Mouse (Mus musculus) retina, embryonic 14.5 days (tissue): ENCODE measurements around the gene Cdc123.

Experiments used
- DNase-seq: peaks from one replicate; pipeline ENCODE4 v3.0.0-alpha.2; 2015; ENCODE audit warnings: low spot score

Cdc123 gene

DNA sequence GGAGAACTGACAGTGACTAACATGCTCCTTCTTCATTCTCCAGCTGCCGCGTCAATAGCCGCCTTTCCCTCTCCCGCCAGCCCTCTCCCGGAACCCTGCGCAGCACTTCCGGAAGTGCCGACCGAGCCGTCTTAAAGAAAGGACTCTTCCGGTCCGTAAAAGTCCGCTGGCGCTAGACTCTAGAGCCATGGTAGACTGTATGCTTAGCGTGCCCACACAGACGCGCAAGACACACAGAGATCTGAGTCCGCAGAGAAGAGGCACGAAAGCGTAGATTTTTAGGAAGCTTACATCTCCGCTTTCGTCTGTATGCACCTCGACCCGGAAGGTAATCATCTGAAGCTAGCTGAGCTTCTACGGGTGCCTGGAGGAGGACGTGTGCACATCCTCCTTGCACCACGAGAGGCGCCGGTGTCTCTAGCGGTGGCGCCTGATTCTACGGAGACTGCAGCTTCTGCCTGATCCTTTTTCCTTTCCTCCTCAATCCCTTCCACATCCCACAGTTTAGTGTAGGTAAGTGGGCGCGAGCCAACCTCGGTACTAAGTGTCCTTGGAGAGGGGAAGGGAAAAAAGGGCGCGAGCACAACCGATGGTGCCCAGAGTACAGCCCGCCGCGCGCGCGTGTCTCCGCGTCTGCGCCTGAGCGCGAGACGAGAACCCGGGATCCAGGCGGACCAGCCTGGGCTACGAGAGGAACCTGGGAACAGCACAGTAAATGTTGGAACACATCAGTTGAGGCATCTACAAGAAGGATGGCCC, at the start of gene Cdc123, which contains the start of gene Nudt5:
Gene Cdc123, minus strand, starts transcription at position 292 of the 759 bp plus-strand sequence.
Gene Nudt5, plus strand, starts transcription at position 147 of the 759 bp plus-strand sequence.
- DNase-seq = peak; percentile 94

DNA sequence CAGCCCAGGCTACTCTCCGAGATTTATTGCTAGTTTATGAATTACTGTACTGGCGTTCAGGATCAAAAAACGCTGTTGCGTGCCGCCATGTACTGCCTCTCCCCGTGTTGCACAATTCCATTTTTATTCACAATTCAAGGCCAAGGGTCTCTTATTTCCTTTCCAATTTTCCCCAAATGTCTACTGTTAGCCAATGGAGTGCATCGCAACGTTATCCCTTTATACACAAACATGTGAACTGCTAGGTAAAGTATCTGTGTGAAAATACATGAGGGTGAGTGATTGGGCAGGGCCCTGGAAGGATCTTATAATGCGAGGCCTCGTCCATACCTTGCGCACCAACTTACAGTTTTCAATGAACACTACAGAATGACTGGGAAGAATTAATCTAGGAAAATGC, 49.3 kb upstream of the Cdc123 start:
- DNase-seq = no peak

DNA sequence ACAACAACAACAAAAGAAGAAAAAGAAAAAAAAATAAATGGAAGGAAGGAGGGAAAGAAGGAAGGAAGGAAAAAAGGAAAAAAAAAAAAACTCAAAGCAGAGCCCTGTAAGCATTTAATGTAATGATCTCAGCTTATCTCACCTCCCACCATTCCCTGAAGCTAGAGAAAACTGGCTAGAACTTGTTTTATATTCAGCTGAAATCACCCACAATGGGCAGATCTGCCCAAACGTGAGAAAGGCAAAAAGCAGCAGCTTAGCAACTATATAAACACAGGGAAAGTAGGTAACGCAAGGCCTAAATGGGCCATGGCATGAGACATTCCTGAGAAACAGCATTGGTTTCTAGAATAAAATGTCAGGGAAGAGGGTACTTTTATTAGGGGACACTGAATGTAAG, 44.4 kb upstream of the Cdc123 start:
- DNase-seq = no peak

DNA sequence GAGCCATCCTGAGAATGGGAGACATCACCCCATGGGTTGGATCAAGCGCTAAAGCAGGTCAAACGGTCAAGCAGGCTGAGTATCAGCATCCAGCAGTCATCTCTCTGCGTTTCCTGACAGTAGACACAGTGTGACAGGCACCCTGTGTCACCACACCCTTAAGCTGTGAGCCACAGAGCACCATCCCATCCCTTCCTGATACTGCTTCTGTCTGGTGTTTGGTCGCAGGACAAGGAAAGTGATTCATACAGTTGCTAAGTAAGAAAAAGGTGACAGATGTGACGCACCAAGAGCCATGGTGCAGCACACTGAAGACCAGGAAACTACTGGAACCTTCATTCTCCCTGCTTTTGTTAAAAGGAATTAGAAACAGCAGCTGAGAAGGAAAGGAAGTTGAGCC, 43.9 kb upstream of the Cdc123 start:
- DNase-seq = no peak

DNA sequence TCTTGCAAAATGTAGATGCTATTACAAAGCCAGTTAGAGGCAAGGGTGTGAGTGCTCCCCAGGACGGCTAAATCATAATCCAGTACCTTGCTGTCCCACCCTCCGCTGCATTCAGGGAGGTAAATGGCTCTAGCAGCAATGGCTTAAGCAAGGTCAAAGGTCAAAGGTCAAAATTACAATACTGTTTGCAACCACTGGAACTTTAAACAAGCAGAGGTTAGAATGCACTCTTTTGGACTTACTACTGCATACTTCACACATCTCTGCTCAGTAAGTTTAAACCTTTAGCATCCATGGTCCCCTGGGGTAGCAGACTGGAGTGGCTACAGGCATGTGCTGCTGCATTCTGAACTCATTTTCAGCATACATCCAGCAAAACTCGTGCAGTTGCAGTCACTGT, 32.5 kb upstream of the Cdc123 start:
- DNase-seq = no peak

DNA sequence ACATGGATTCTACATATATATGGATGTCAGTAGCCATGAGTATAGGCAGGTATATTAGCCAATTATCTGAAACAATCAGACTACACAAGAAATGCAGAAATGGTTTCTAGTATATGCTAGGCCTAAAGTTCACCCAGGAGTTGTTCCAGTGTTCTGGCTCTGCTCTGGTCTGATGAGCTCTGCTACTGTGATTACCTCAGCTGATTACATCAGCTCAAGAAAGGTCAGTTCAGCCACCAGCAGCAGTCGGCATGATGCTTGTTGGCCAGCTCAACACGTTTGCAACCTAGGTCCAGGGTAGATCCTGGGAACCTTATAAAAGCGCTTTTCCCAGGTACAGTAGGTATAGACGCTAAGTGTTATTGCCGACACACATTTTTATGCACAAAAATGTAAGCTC, 24.8 kb upstream of the Cdc123 start:
- DNase-seq = no peak

DNA sequence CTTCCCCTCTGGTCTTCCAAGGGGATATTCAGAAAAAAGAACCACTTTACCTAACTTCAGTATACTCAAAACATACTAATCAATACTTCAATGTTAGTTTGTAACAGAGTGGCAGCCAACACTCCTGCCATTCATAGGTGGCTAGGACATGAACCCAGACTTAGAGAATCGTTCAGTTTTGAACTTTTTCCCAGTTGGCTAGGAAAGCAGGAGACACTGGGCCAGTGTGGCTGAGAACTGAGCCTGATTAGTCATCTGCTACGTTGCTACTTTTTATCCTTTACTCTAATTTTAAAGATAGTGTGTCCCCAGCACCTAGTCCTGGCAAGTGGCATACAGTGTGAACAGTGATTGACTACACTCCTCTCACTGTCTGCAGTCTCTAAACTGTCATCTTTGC, 22.7 kb upstream of the Cdc123 start:
- DNase-seq = no peak

DNA sequence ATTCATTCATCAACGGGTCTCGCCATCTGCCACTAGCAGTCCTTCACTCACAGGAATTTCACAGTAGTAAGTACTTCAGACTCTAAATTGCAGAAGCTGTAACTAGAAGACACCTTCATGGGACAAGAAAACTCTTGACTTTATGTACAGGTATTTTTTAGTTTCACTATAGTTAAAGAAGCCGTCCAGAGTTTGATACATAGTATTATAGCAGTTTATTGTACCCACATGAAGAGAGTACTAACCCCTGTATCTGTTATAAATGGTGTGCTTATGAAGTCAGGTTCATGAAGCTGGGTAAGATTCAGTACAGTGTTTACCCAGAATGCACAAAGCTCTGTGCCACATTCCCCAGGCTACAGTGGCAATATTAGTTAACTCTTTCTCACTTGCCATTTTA, 17.9 kb upstream of the Cdc123 start, which contains the start of gene Gm13199:
Gene Gm13199, minus strand, starts transcription at position 101 of the 400 bp plus-strand sequence.
- no peak for DNase-seq

DNA sequence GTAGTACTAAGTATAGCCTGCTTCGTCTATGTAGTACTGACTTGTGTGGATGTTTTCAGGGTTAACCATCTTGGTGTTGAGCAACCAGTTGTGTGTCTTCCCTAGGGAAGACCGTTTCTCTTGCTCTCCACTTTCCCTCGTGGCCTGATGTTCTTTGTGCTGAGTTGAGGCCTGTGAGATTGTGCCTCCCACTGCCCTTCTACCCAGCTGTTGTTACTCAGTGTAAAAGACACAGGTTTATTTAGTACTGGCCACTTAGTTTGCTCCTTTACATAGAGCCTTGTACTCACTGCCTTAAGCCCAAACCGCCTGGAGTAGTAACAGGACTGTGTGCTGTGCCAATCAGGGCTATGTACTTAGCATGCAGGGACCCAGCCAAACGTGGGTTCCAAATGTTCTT, 6.9 kb upstream of the Cdc123 start:
- no peak for DNase-seq

DNA sequence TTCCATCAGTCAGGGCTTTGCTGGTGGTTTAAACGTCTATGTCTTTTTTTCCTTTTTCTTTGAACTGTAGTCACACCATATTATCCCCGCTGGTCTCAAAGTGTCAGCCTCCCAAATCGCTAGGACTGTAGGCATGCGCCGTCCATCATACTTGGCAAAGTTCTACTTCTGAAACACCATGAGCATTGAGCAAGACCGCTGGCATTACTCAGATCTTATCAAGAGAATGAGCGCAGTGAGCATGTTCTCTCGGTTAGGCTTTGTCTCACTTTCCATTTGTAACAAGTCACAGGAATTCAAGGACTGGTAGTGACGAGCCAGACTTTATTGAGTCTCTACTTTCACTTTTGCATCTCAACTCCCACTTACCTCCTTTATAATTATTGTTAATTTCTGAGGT, 6.2 kb upstream of the Cdc123 start:
- DNase-seq = no peak

DNA sequence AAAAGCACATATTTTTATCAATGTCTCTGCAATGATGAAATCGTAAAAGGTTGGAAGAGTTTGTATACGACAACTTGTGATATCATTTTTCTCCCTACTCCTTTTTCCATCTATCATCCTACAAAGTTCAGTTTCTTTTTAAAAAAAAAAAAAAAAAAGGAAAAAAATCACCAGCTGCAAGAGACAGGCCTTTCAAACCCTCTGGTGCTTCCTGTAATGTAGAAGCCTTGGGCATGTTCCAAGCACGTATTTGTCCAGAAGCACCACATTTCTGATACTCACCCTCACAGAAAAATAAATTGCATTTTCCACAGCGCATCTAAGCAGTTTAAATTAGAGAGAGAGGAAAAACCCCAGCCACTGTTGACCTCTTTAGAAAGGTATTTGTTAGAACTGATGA, 862 bp upstream of the Cdc123 start:
- DNase-seq = no peak

DNA sequence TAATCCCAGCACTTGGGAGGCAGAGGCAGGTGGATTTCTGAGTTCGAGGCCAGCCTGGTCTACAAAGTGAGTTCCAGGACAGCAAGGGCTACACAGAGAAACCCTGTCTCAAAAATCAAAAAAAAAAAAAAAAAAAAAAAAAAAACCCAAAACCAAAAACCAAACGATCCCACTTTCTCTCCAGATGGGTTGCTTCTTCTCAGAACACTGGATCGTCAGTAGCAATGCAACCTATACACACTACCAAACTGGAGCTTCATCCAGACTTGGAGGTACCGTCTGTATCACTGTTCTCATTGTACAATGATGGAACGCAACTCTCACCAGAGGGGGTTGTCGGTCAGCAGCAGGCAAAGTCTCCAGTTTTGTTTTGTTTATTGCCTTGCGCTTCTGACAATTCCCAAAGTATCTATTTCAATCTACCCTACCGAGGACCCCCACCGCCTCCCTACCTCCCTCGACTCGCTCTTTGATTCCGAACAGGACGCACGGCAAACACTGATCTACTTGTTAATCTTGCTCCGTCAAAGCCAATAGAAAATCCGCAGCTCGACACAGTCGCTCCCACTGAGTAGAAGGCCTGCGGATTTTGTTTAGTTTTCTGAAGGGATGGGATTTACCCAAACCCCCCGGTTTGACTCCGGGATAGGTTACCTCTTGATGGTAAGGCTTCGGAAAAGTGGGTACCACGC, 637 bp downstream of the Cdc123 start:
- no peak for DNase-seq

DNA sequence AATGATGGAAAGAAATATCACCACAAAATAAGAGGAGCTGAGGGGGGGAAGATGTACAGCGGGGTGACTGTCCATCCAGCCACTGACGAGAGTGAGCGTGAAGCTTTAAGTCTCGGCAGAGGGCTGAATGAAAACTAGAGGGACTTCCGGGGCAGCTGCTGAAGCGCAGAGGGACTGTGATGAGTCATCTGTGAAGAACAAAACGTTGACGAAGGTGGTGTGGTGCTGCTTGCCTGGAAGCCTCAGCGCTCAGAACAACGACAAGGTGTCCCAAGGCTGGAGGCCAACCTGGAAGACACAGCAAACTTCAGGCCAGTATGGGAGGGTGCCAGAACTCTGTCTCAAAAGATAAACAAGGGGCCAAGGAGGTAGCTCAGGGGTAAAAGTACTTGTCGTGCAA, 4.1 kb downstream of the Cdc123 start:
- DNase-seq = no peak

DNA sequence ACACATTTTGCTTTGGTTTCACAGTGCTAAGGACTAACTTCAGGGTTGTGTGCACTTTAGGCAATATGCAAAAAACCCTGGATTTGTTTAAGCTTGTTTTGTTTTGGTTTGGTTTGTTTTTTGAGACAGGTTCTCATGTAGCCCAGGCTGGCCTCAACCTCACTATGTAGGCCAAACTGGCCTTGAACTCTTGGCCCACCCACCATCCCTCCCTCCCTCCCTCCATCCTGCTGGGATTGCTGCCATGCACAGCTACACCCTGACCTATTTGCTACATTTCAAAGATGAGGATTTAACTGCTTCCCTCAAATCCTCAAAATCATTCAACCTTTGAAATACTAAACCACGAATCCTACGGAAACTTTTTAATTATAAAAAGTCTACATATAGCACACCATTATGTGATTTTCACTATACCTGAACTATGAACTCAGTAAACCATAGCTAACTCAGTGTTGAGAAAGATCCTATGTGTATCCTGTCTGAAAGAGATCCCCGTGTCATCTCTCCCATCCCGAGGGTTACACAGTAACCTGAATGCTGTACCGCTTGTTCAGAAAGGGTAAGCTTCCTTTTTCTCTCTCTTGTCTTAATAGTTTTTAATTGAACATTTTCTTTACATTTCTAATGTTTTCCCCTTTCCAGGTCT, 19.6 kb downstream of the Cdc123 start:
- no peak for DNase-seq

DNA sequence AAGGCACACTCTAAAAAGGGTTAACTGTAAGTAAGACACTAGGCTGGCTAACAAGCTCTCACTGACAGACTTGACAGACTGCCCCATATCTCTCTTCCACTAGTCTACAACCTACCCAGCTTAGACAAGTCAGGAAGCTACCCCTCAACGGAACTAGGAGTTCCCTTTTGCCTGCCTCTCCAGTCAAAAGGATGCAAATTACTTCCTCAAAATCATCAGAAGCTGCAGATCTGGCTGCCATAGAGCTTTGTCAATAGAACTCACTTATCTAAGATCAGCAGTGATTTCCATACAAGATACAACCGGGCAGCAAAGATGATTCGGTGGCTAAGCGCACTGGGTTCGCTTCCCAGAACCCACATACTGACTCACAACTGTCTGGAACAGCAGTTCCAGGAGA, 20.3 kb downstream of the Cdc123 start:
- DNase-seq = no peak

DNA sequence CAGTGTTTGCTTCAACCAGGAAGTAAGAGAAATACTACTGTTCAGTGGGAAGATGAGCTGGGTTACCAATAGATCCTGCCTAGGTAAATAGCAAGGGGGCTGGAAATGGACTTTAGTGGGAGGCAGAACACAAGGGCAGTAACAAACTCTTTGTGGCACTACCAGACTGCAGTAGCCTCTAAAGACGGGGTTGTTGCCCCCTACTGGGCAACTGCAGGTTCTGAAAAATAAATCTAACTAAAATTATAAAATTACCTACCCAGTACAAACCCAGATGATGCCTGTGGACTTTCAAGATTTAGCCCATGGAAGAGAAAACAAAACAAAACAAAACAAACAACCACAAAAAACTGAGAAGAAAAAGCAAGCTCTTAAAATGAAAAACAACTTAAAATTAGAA, 20.8 kb downstream of the Cdc123 start:
- DNase-seq = peak; percentile 45

DNA sequence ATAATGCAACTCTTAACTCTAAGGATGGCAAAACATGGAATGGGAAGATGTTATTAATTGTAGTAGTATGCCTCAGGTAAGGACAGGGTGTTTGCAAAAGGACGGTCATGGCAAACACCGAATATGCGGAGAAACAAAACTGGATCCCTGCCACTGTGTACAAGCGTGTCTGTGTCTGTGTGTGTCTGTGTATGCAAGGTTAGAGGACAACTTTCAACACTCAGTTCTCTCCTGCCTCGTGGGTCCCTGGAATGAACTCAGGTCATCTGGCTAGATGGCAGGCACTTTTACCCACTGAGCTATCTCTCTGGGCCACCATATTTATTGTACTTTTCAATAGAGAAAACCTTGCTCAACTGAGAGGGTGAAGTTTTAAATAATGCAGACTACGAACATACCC, 22.5 kb downstream of the Cdc123 start:
- no peak for DNase-seq

DNA sequence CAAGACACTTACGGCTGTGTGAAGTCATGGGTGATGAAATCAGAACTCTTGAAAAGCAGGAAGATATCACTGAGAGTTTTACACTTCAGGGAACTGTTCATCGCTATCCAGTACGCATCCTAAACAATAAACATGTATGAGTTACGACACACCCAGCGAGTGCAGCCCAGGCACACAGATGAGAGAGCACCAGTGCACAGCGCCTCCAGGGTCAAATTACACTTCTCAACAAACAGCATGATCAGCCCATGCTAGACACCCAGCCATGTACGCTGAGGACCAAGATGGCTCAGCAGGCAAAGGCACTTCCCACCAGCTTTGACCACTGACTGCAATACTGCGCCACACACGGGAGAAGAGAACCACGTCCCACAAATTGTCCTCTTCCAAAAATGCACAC, 23.7 kb downstream of the Cdc123 start:
- no peak for DNase-seq

DNA sequence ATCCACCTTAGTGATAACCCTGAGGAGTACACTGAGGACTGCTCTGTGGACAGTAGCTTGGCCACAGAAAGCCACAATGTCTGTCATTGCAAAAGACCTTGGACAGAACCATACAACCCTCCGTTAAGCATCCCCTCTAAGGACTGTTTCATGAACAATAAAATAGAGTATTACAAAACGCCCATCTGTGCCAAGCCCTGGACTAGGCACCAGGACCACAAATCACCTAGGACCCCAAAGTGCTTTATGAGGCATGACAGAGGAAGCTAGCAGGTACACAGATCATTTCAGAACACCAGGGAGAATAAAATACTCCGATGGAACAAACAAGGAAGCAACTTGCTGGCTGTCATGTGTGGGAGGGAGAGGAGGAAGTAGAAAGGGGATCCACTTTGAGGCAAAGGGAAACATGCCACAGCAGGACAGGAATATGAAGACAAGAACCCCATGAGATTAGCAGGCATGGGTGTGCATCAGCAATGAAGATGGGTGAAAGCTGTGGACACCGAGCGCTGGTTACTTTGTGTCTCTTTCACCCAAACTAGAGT, 33.7 kb downstream of the Cdc123 start:
- no peak for DNase-seq

DNA sequence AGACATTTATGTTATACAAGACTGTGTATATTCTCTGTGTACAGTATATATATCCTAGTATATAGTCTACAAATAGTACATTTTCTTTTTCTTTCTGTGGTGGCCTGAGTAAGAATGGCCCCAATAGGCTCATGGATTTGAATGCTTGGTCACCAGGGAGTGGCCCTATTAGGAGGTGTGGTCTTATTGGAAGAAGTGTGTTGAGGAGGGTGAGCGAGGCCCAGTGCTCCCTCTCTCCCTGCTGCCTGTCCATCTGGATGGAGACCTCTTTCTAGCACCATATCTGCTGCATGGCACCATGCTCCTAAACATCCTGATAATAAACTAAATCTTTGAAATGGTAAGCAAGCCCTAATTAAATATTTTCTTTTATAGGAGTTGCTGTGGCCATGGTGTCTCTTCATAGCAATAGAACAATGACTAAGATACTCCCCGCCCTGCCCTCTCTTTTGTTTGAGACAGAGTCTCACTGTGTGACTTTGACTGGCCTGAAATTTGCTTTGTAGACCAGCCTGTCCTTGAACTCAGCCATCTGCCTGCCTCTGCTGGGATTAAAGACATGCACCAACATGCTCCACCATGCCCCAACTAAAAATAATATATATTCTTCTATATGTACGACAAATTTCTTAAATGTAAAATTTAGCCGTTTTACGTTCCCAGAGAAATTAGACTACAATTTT, 34.8 kb downstream of the Cdc123 start:
- no peak for DNase-seq

DNA sequence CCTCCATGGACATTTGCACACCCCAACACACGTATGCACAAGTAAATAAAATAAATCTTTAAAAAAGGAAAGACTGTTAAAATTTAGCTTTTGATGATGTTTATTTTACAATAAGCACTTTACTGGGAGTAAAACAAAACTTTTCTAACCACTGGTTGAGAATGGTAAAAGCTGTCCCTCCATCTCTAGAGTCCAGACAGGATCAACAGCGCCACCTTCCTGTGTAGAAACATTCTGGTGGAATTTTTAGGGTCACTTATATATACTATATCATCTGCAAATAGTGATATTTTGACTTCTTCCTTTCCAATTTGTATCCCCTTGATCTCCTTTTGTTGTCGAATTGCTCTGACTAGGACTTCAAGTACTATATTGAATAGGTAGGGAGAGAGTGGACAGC, 38.8 kb downstream of the Cdc123 start:
- DNase-seq = peak; percentile 63

DNA sequence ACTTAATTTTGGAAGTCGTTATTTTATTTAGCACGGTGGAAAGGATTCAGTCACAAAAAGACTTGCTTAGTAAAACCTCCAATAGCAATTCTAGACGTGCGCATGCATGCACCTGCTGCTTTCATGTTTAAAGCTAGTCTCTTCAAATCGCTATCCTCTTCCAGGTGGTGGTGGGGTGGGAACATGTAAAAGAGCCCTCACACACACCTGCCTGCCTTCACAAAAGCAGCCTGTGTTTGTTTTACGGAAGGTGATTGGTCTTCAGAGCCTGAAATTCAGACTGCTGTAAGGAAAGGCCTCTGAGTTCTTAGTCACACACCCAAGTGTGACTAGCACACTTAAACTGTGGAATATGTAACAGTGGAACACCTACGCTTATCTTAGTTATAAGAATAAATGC, 39.7 kb downstream of the Cdc123 start:
- no peak for DNase-seq
